Mouse (Mus musculus) CH12.LX (cell line): ENCODE results near the gene C1qc. TPM values are rescaled to one million over a fixed set of nuclear protein-coding genes. Genes with fewer than 3 reads are reported as not detected.

Experiments
- DNase-seq: peaks from one replicate; pipeline ENCODE4 v3.0.0-alpha.2; 2013; ENCODE audit errors: extremely low read depth
- H3K27ac ChIP-seq: 2 replicates; pipeline ENCODE4 v1.5.1; 2012; ENCODE audit warnings: low read depth, mild to moderate bottlenecking, control low read depth, moderate library complexity; ENCODE audit not compliant: insufficient read depth
- H3K27me3 ChIP-seq: replicated peaks from 2 replicates; pipeline ENCODE3; 2012; ENCODE audit warnings: inconsistent platforms
- H3K36me3 ChIP-seq, 2 experiments: replicated peaks in 1 of 2; 2 replicates each; pipeline versions ENCODE3 to v1.6.1; 2012; ENCODE audit warnings: inconsistent platforms in 1 of 2, low read length in 1 of 2, mild to moderate bottlenecking in 1 of 2, mixed read lengths in 1 of 2, moderate library complexity in 1 of 2; ENCODE audit not compliant: control insufficient read depth in 1 of 2, insufficient read depth in 1 of 2
- H3K4me1 ChIP-seq, 2 experiments: 2 replicates each; pipeline ENCODE4 v1.6.1; 2012; ENCODE audit warnings: inconsistent platforms in 1 of 2, moderate library complexity in 1 of 2; ENCODE audit not compliant: insufficient read depth in 2 of 2, control insufficient read depth in 1 of 2
- H3K4me2 ChIP-seq: 2 replicates; pipeline ENCODE4 v1.6.1; 2012; ENCODE audit warnings: low read depth, mild to moderate bottlenecking, control low read depth; ENCODE audit not compliant: poor library complexity, insufficient read depth, severe bottlenecking
- H3K4me3 ChIP-seq, 3 experiments: fragments of 150-350 bp in 1 of 3; sonication (generic) in 1 of 3; replicated peaks in 1 of 3; 2 replicates each; pipeline versions ENCODE3 to v1.5.1; 2011 to 2012; ENCODE audit warnings: low read depth in 2 of 3, low read length in 2 of 3, mild to moderate bottlenecking in 2 of 3, moderate library complexity in 2 of 3, control low read depth in 1 of 3, improper control_type of control experiment in 1 of 3, inconsistent platforms in 1 of 3, mixed read lengths in 1 of 3; ENCODE audit not compliant: poor library complexity in 1 of 3
- H3K79me2 ChIP-seq: replicated peaks from 2 replicates; pipeline ENCODE4 v1.6.1; 2012; ENCODE audit warnings: mild to moderate bottlenecking, moderate library complexity; ENCODE audit not compliant: control insufficient read depth, poor library complexity, insufficient read depth, severe bottlenecking; ENCODE audit errors: extremely low read depth
- H3K9ac ChIP-seq: 2 replicates; pipeline ENCODE4 v1.6.1; 2012; ENCODE audit warnings: low read depth, mild to moderate bottlenecking, control low read depth, moderate library complexity; ENCODE audit not compliant: insufficient read depth
- H3K9me3 ChIP-seq: replicated peaks from 2 replicates; pipeline ENCODE3; 2012; ENCODE audit warnings: low read length, inconsistent platforms, mixed read lengths
- BHLHE40 ChIP-seq: IDR thresholded peaks from 2 replicates; pipeline ENCODE4 v1.6.1; 2011; ENCODE audit warnings: mild to moderate bottlenecking, low read depth, low read length, improper control_type of control experiment
- CHD1 ChIP-seq: IDR thresholded peaks from 2 replicates; pipeline ENCODE4 v1.6.1; 2012; ENCODE audit warnings: low read depth, low read length, improper control_type of control experiment, inconsistent platforms
- CTCF ChIP-seq, 2 experiments: IDR thresholded peaks in 1 of 2; conservative IDR thresholded peaks in 1 of 2; 2 replicates each; pipeline ENCODE4 v1.5.1; 2011 to 2012; ENCODE audit warnings: low read depth in 2 of 2, low read length in 2 of 2, improper control_type of control experiment in 1 of 2, inconsistent platforms in 1 of 2, mild to moderate bottlenecking in 1 of 2, moderate library complexity in 1 of 2
- E2F4 ChIP-seq: IDR thresholded peaks from 2 replicates; pipeline ENCODE4 v1.6.1; 2011; ENCODE audit warnings: low read depth, low read length, improper control_type of control experiment; ENCODE audit not compliant: insufficient replicate concordance
- ELF1 ChIP-seq: IDR thresholded peaks from 2 replicates; pipeline ENCODE4 v1.6.1; 2014; ENCODE audit warnings: low read depth, mild to moderate bottlenecking, inconsistent platforms, low read length, improper control_type of control experiment
- EP300 ChIP-seq: IDR thresholded peaks from 2 replicates; pipeline ENCODE4 v1.6.1; 2011; ENCODE audit warnings: low read length, improper control_type of control experiment
- GABPA ChIP-seq: IDR thresholded peaks from 2 replicates; pipeline ENCODE4 v1.6.1; 2012; ENCODE audit warnings: low read depth, low read length, improper control_type of control experiment, inconsistent platforms; ENCODE audit not compliant: insufficient replicate concordance
- HCFC1 ChIP-seq: IDR thresholded peaks from 2 replicates; pipeline ENCODE4 v1.6.1; 2012; ENCODE audit warnings: low read depth, mild to moderate bottlenecking, inconsistent platforms, low read length, improper control_type of control experiment
- IRF4 ChIP-seq: IDR thresholded peaks from 2 replicates; pipeline ENCODE4 v1.6.1; 2014; ENCODE audit warnings: low read depth, mild to moderate bottlenecking, inconsistent platforms, low read length, improper control_type of control experiment
- JUND ChIP-seq: conservative IDR thresholded peaks from 2 replicates; pipeline ENCODE4 v1.6.1; 2011; ENCODE audit warnings: low read depth, low read length, improper control_type of control experiment
- KAT2A ChIP-seq: IDR thresholded peaks from 2 replicates; pipeline ENCODE4 v1.6.1; 2012; ENCODE audit warnings: low read length, improper control_type of control experiment, inconsistent platforms; ENCODE audit not compliant: insufficient replicate concordance
- MAZ ChIP-seq: IDR thresholded peaks from 2 replicates; pipeline ENCODE4 v1.6.1; 2012; ENCODE audit warnings: low read depth, mild to moderate bottlenecking, inconsistent platforms, low read length, improper control_type of control experiment, moderate library complexity
- MEF2A ChIP-seq: IDR thresholded peaks from 2 replicates; pipeline ENCODE4 v1.6.1; 2014; ENCODE audit warnings: low read depth, mild to moderate bottlenecking, inconsistent platforms, low read length, improper control_type of control experiment, borderline replicate concordance
- NRF1 ChIP-seq: IDR thresholded peaks from 2 replicates; pipeline ENCODE4 v1.6.1; 2014; ENCODE audit warnings: low read depth, mild to moderate bottlenecking, inconsistent platforms, low read length, improper control_type of control experiment, moderate library complexity
- POLR2A ChIP-seq: IDR thresholded peaks from 2 replicates; pipeline ENCODE4 v1.6.1; 2011; ENCODE audit warnings: low read depth, mild to moderate bottlenecking, improper control_type of control experiment, low read length
- POLR2AphosphoS2 ChIP-seq: IDR thresholded peaks from 2 replicates; pipeline ENCODE4 v1.6.1; 2011; ENCODE audit warnings: low read depth, low read length, improper control_type of control experiment
- RAD21 ChIP-seq: IDR thresholded peaks from 2 replicates; pipeline ENCODE4 v1.6.1; 2011; ENCODE audit warnings: low read depth, mild to moderate bottlenecking, low read length, improper control_type of control experiment, moderate library complexity
- SIN3A ChIP-seq: IDR thresholded peaks from 2 replicates; pipeline ENCODE4 v1.6.1; 2012; ENCODE audit warnings: low read length, improper control_type of control experiment, inconsistent platforms
- SMC3 ChIP-seq: IDR thresholded peaks from 2 replicates; pipeline ENCODE4 v1.6.1; 2011; ENCODE audit warnings: low read depth, low read length, improper control_type of control experiment
- TBP ChIP-seq: conservative IDR thresholded peaks from 2 replicates; pipeline ENCODE4 v1.6.1; 2011; ENCODE audit warnings: low read depth, low read length, improper control_type of control experiment
- TCF12 ChIP-seq: IDR thresholded peaks from 2 replicates; pipeline ENCODE4 v1.6.1; 2014; ENCODE audit warnings: low read depth, mild to moderate bottlenecking, inconsistent platforms, low read length, improper control_type of control experiment
- UBTF ChIP-seq: IDR thresholded peaks from 2 replicates; pipeline ENCODE4 v1.6.1; 2012; ENCODE audit warnings: low read depth, mild to moderate bottlenecking, inconsistent platforms, low read length, improper control_type of control experiment, moderate library complexity
- USF1 ChIP-seq: IDR thresholded peaks from 2 replicates; pipeline ENCODE4 v1.6.1; 2014; ENCODE audit warnings: low read depth, mild to moderate bottlenecking, inconsistent platforms, low read length, improper control_type of control experiment
- USF2 ChIP-seq: conservative IDR thresholded peaks from 2 replicates; pipeline ENCODE4 v1.6.1; 2011; ENCODE audit warnings: low read depth, low read length, improper control_type of control experiment
- ZC3H11A ChIP-seq: IDR thresholded peaks from 2 replicates; pipeline ENCODE4 v1.6.1; 2012; ENCODE audit warnings: low read depth, mild to moderate bottlenecking, inconsistent platforms, low read length, improper control_type of control experiment
- ZKSCAN1 ChIP-seq: IDR thresholded peaks from 2 replicates; pipeline ENCODE4 v1.6.1; 2012; ENCODE audit warnings: low read depth, inconsistent platforms, low read length, improper control_type of control experiment, borderline replicate concordance
- dilution Hi-C: fragments of 300-500 bp; cut with MboI; formaldehyde crosslinking; loops from 2 replicates; pipeline ENCODE4 v1.14.3; 2020; ENCODE audit warnings: low sequenced_read_pairs; ENCODE audit not compliant: extremely low pct_unique_long_range_greater_than_20kb, extremely low pct_ligation_motif_present
- in situ Hi-C: fragments of 300-500 bp; cut with MboI; formaldehyde crosslinking; loops from 3 replicates; pipeline ENCODE4 v1.14.3; 2019; ENCODE audit warnings: low sequenced_read_pairs, low pct_ligation_motif_present, low pct_unique_long_range_greater_than_20kb, mixed read lengths
- polyA plus RNA-seq: library from polyadenylated mRNA; unstranded; fragments of >175 nt; gene quantifications from 2 replicates; pipeline ENCODE4 v1.2.1, GENCODE M21; 2012; ENCODE audit warnings: low read depth; ENCODE audit not compliant: insufficient read length
- total RNA-seq, 2 experiments: library from RNA; depleted of rRNA; stranded (reverse); fragments of 300-350 nt in 1 of 2; fragments of >200 nt in 1 of 2; gene quantifications; 2 replicates each; pipeline ENCODE4 v1.2.3; 2012 to 2014

The C1qc gene
- total and polyA plus RNA-seq, 3 experiments: not detected

GRCm38 (mm10) chr4:136907809-136908208 lies 14.9 kb upstream of the C1qc start:
- DNase-seq: no peak
- H3K27ac ChIP-seq: no peak overlapping the region
- H3K4me3 ChIP-seq: no peak overlapping the region
- H3K4me2 ChIP-seq: no peak overlapping the region
- peaks cover 90% of the 10 kb centered on the region for H3K27me3 ChIP-seq
- peaks cover 3% of the 10 kb centered on the region for H3K9me3 ChIP-seq
- no peak for TF ChIP-seq USF2
- TF ChIP-seq ELF1: no peak
- TF ChIP-seq JUND: no peak
- no peak for TF ChIP-seq IRF4
- no peak for TF ChIP-seq UBTF
- TF ChIP-seq GABPA: no peak
- no peak for TF ChIP-seq BHLHE40
- TF ChIP-seq CTCF (conservative IDR thresholded peaks at IDR 0.05 in 1 of 2, IDR thresholded peaks at IDR 0.05 in 1 of 2; ENCODE audit: low read depth in 2 of 2, low read length in 2 of 2): no peak
- no peak for TF ChIP-seq E2F4
- no peak for TF ChIP-seq ZC3H11A
- no peak for TF ChIP-seq CHD1
- H3K4me1 ChIP-seq: no peaks in the 10 kb centered on the region
- H3K36me3 ChIP-seq: no peaks in the 10 kb centered on the region
- no peaks in the 10 kb centered on the region for H3K79me2 ChIP-seq
- H3K9ac ChIP-seq: no peak overlapping the region
- dilution Hi-C loops (no loop called here), in situ Hi-C loops (no loop called here)

GRCm38 (mm10) chr4:136907033-136907432 lies 14.2 kb upstream of the C1qc start:
- TF ChIP-seq SIN3A (peak; percentile 80), POLR2A (no peak), KAT2A (no peak), USF2 (no peak), ELF1 (0 out of 2 replicates have a peak, but pooled peaks have one; percentile 15), MEF2A (no peak), EP300 (no peak), CTCF (conservative IDR thresholded peaks at IDR 0.05 in 1 of 2, IDR thresholded peaks at IDR 0.05 in 1 of 2; ENCODE audit: low read depth in 2 of 2, low read length in 2 of 2) (peak; percentile 22 to 83; a peak in 3 of 4 replicates), RAD21 (peak; percentile 33), JUND (no peak), TCF12 (0 out of 2 replicates have a peak, but pooled peaks have one; percentile 25), IRF4 (peak; percentile 41; the same call in 1 of the 2 replicates), NRF1 (no peak), SMC3 (peak; percentile 82), BHLHE40 (no peak), USF1 (no peak), GABPA (no peak), MAZ (no peak), HCFC1 (no peak), POLR2AphosphoS2 (no peak), TBP (no peak), ZKSCAN1 (no peak), UBTF (no peak)
- Histone ChIP-seq H3K9me3 (peaks cover 3% of the 10 kb centered on the region), H3K27ac (no peak overlapping the region), H3K4me1 (no peaks in the 10 kb centered on the region), H3K79me2 (no peaks in the 10 kb centered on the region), H3K4me2 (no peak overlapping the region), H3K36me3 (no peaks in the 10 kb centered on the region), H3K27me3 (peaks cover 90% of the 10 kb centered on the region), H3K4me3 (no peak overlapping the region), H3K9ac (no peak overlapping the region)
- dilution Hi-C loops (no loop called here), in situ Hi-C loops (no loop called here)
- DNase-seq: peak; percentile 52
